Mouse (Mus musculus): ENCODE data around the gene Spaca4. TPM values are rescaled to one million over a fixed set of nuclear protein-coding genes. Genes with fewer than 3 reads are reported as not detected.

Spaca4 gene
- polyA plus RNA-seq, 1 experiment from 2014 or later, result not detected

GRCm38 (mm10) chr7:45747450-45747849, 21.8 kb upstream of the Spaca4 start:
- no peaks in the 10 kb centered on the region for H3K36me3 ChIP-seq (ENCODE audit: insufficient read depth, low read length)
- ATAC-seq (no peak), DNase-seq (ENCODE audit: low spot score) (no peak)
- TF ChIP-seq EP300 (IDR thresholded peaks at IDR 0.05), result no peak
- no peak for TF ChIP-seq CTCF (IDR thresholded peaks at IDR 0.05)
- WGBS, result 81% methylated on average over 5 of the region's 5 CpGs
- no peak overlapping the region for H3K4me2 ChIP-seq (replicated peaks; ENCODE audit: low read depth, low read length)
- no peaks in the 10 kb centered on the region for H3K4me1 ChIP-seq (ENCODE audit: insufficient read depth, low read depth, low read length)
- H3K4me3 ChIP-seq (ENCODE audit: low read depth, low read length), result no peak overlapping the region
- no peak overlapping the region for H3K27ac ChIP-seq (ENCODE audit: low read length)
- H3K9me3 ChIP-seq (ENCODE audit: low read length), result no peaks in the 10 kb centered on the region
- H3K27me3 ChIP-seq (replicated peaks; ENCODE audit: insufficient read depth, low read length), result no peaks in the 10 kb centered on the region
- no peak overlapping the region for H3K9ac ChIP-seq (replicated peaks; ENCODE audit: low read depth)

- no peak overlapping the region for H3K27ac ChIP-seq (ENCODE audit: low read length)
- no peak overlapping the region for H3K4me2 ChIP-seq (replicated peaks; ENCODE audit: low read depth, low read length)
- H3K4me1 ChIP-seq (ENCODE audit: insufficient read depth, low read depth, low read length), result no peaks in the 10 kb centered on the region
- no peak overlapping the region for H3K9ac ChIP-seq (replicated peaks; ENCODE audit: low read depth)
- no peaks in the 10 kb centered on the region for H3K27me3 ChIP-seq (replicated peaks; ENCODE audit: insufficient read depth, low read length)
- WGBS, result 64% methylated on average over 6 of the region's 6 CpGs
- no peaks in the 10 kb centered on the region for H3K36me3 ChIP-seq (ENCODE audit: insufficient read depth, low read length)
- no peak overlapping the region for H3K4me3 ChIP-seq (ENCODE audit: low read depth, low read length)
- no peak for ATAC-seq
- TF ChIP-seq EP300 (IDR thresholded peaks at IDR 0.05) (no peak), CTCF (IDR thresholded peaks at IDR 0.05) (peak; percentile 58)
- no peak for DNase-seq (ENCODE audit: low spot score)
- no peaks in the 10 kb centered on the region for H3K9me3 ChIP-seq (ENCODE audit: low read length)
These were observed 20.9 kb upstream of the Spaca4 start for GRCm38 (mm10) chr7:45746518-45746917.

- ATAC-seq (peak; percentile 80), DNase-seq (ENCODE audit: low spot score) (peak; percentile 90)
These were observed 18.8 kb upstream of the Spaca4 start for GRCm38 (mm10) chr7:45744387-45744786.

GRCm38 (mm10) chr7:45742338-45742737, 16.7 kb upstream of the Spaca4 start:
- H3K9me3 ChIP-seq (ENCODE audit: low read length), result no peaks in the 10 kb centered on the region
- 26% methylated on average over 19 of the region's 19 CpGs for WGBS
- no peak overlapping the region for H3K9ac ChIP-seq (replicated peaks; ENCODE audit: low read depth)
- no peaks in the 10 kb centered on the region for H3K4me1 ChIP-seq (ENCODE audit: insufficient read depth, low read depth, low read length)
- ATAC-seq, result peak; percentile 68
- peak overlapping the region; percentile 24 for H3K4me3 ChIP-seq (ENCODE audit: low read depth, low read length)
- no peak for TF ChIP-seq EP300 (IDR thresholded peaks at IDR 0.05)
- TF ChIP-seq CTCF (IDR thresholded peaks at IDR 0.05), result peak; percentile 52
- H3K27ac ChIP-seq (ENCODE audit: low read length), result no peak overlapping the region
- H3K4me2 ChIP-seq (replicated peaks; ENCODE audit: low read depth, low read length), result peak overlapping the region; percentile 48
- H3K36me3 ChIP-seq (ENCODE audit: insufficient read depth, low read length), result no peaks in the 10 kb centered on the region
- peak; percentile 79 for DNase-seq (ENCODE audit: low spot score)
- H3K27me3 ChIP-seq (replicated peaks; ENCODE audit: insufficient read depth, low read length), result no peaks in the 10 kb centered on the region

More at GRCm38 (mm10) chr7:45744387-45744786, 18.8 kb upstream of the Spaca4 start:
- H3K4me1 ChIP-seq (ENCODE audit: insufficient read depth, low read depth, low read length), result no peaks in the 10 kb centered on the region
- H3K27ac ChIP-seq (ENCODE audit: low read length), result no peak overlapping the region
- no peak overlapping the region for H3K4me2 ChIP-seq (replicated peaks; ENCODE audit: low read depth, low read length)
- no peak overlapping the region for H3K4me3 ChIP-seq (ENCODE audit: low read depth, low read length)
- no peaks in the 10 kb centered on the region for H3K27me3 ChIP-seq (replicated peaks; ENCODE audit: insufficient read depth, low read length)
- no peaks in the 10 kb centered on the region for H3K9me3 ChIP-seq (ENCODE audit: low read length)
- WGBS, result 22% methylated on average over 2 of the region's 2 CpGs
- TF ChIP-seq EP300 (IDR thresholded peaks at IDR 0.05), result no peak
- no peak for TF ChIP-seq CTCF (IDR thresholded peaks at IDR 0.05)
- no peak overlapping the region for H3K9ac ChIP-seq (replicated peaks; ENCODE audit: low read depth)
- no peaks in the 10 kb centered on the region for H3K36me3 ChIP-seq (ENCODE audit: insufficient read depth, low read length)

GRCm38 (mm10) chr7:45741777-45742176, 16.2 kb upstream of the Spaca4 start:
- Histone ChIP-seq H3K27ac (ENCODE audit: low read length) (no peak overlapping the region), H3K27me3 (replicated peaks; ENCODE audit: insufficient read depth, low read length) (no peaks in the 10 kb centered on the region), H3K4me1 (ENCODE audit: insufficient read depth, low read depth, low read length) (no peaks in the 10 kb centered on the region), H3K9me3 (ENCODE audit: low read length) (no peaks in the 10 kb centered on the region), H3K4me2 (replicated peaks; ENCODE audit: low read depth, low read length) (peak overlapping the region; percentile 48), H3K9ac (replicated peaks; ENCODE audit: low read depth) (no peak overlapping the region), H3K4me3 (ENCODE audit: low read depth, low read length) (peak overlapping the region; percentile 24), H3K36me3 (ENCODE audit: insufficient read depth, low read length) (no peaks in the 10 kb centered on the region)
- TF ChIP-seq EP300 (IDR thresholded peaks at IDR 0.05) (no peak), CTCF (IDR thresholded peaks at IDR 0.05) (no peak)
- ATAC-seq, result peak; percentile 62
- peak; percentile 64 for DNase-seq (ENCODE audit: low spot score)
- WGBS, result 29% methylated on average over 11 of the region's 11 CpGs

- WGBS, result 78% methylated on average over 12 of the region's 12 CpGs
These were observed 15.7 kb upstream of the Spaca4 start for GRCm38 (mm10) chr7:45741308-45741707.

GRCm38 (mm10) chr7:45739820-45740219, 14.2 kb upstream of the Spaca4 start:
- TF ChIP-seq EP300 (IDR thresholded peaks at IDR 0.05) (no peak), CTCF (IDR thresholded peaks at IDR 0.05) (no peak)
- no peak for ATAC-seq
- no peak overlapping the region for H3K9ac ChIP-seq (replicated peaks; ENCODE audit: low read depth)
- no peaks in the 10 kb centered on the region for H3K36me3 ChIP-seq (ENCODE audit: insufficient read depth, low read length)
- H3K4me1 ChIP-seq (ENCODE audit: insufficient read depth, low read depth, low read length), result no peaks in the 10 kb centered on the region
- no peak overlapping the region for H3K4me2 ChIP-seq (replicated peaks; ENCODE audit: low read depth, low read length)
- no peak overlapping the region for H3K4me3 ChIP-seq (ENCODE audit: low read depth, low read length)
- no peak overlapping the region for H3K27ac ChIP-seq (ENCODE audit: low read length)
- H3K9me3 ChIP-seq (ENCODE audit: low read length), result no peaks in the 10 kb centered on the region
- DNase-seq (ENCODE audit: low spot score), result no peak
- H3K27me3 ChIP-seq (replicated peaks; ENCODE audit: insufficient read depth, low read length), result no peaks in the 10 kb centered on the region
- 53% methylated on average over 8 of the region's 10 CpGs for WGBS

More at GRCm38 (mm10) chr7:45741308-45741707, 15.7 kb upstream of the Spaca4 start:
- Histone ChIP-seq H3K4me2 (replicated peaks; ENCODE audit: low read depth, low read length) (0 out of 2 replicates have a peak overlapping the region, but pooled peaks have one; percentile 48), H3K36me3 (ENCODE audit: insufficient read depth, low read length) (no peaks in the 10 kb centered on the region), H3K9me3 (ENCODE audit: low read length) (no peaks in the 10 kb centered on the region), H3K27ac (ENCODE audit: low read length) (no peak overlapping the region), H3K9ac (replicated peaks; ENCODE audit: low read depth) (no peak overlapping the region), H3K4me1 (ENCODE audit: insufficient read depth, low read depth, low read length) (no peaks in the 10 kb centered on the region), H3K27me3 (replicated peaks; ENCODE audit: insufficient read depth, low read length) (no peaks in the 10 kb centered on the region), H3K4me3 (ENCODE audit: low read depth, low read length) (no peak overlapping the region)
- ATAC-seq, result no peak
- TF ChIP-seq EP300 (IDR thresholded peaks at IDR 0.05) (no peak), CTCF (IDR thresholded peaks at IDR 0.05) (no peak)
- DNase-seq (ENCODE audit: low spot score), result no peak

Measured in lung, postnatal 0 days (tissue).